Mouse (Mus musculus) ES-Bruce4 (cell line): ENCODE data around the gene Hoxd8.

Experiments used
- CTCF ChIP-seq: IDR thresholded peaks from one replicate; pipeline ENCODE4 v1.8.1; 2011; ENCODE audit warnings: low read depth, low read length
- EP300 ChIP-seq: IDR thresholded peaks from 2 replicates; pipeline ENCODE4 v1.6.1; 2011; ENCODE audit warnings: low read depth, low read length; ENCODE audit not compliant: insufficient read depth
- POLR2A ChIP-seq: IDR thresholded peaks from one replicate; pipeline ENCODE4 v1.8.1; 2011; ENCODE audit warnings: low read length; ENCODE audit not compliant: insufficient read depth

- TF ChIP-seq POLR2A (no peak), EP300 (no peak), CTCF (no peak)
Measured at GRCm38 (mm10) chr2:74709465-74710419, 5.3 kb downstream of the Hoxd8 start.
